Mouse (Mus musculus) liver, adult 2 months (tissue): ENCODE measurements around the gene Ckap2l. TPM values are rescaled to one million over a fixed set of nuclear protein-coding genes. Genes with fewer than 3 reads are reported as not detected.

Experiments used
- DNase-seq: peaks from one replicate; pipeline ENCODE4 v3.0.0-alpha.2; 2011; ENCODE audit warnings: low read depth, low spot score; ENCODE audit errors: extremely low read depth
- H3K27ac ChIP-seq: fragments of 200-500 bp; replicated peaks from 2 replicates; pipeline ENCODE4 v1.5.1; 2012; ENCODE audit warnings: low read depth, mild to moderate bottlenecking, control low read depth, inconsistent platforms, low read length; ENCODE audit not compliant: insufficient read depth
- H3K27me3 ChIP-seq: fragments of 200-500 bp; 2 replicates; pipeline ENCODE4 v1.6.1; 2012; ENCODE audit warnings: mild to moderate bottlenecking, moderate library complexity, low read length, inconsistent platforms; ENCODE audit not compliant: control insufficient read depth, insufficient read depth
- H3K36me3 ChIP-seq: fragments of 200-500 bp; 2 replicates; pipeline ENCODE4 v1.6.1; 2012; ENCODE audit warnings: low read length, inconsistent platforms; ENCODE audit not compliant: control insufficient read depth, insufficient read depth
- H3K4me1 ChIP-seq: fragments of 200-500 bp; 2 replicates; pipeline ENCODE4 v1.6.1; 2011; ENCODE audit warnings: low read length; ENCODE audit not compliant: control insufficient read depth, insufficient read depth
- H3K4me3 ChIP-seq: fragments of 200-500 bp; 2 replicates; pipeline ENCODE4 v1.5.1; 2011; ENCODE audit warnings: low read depth, mild to moderate bottlenecking, control low read depth, low read length, moderate library complexity; ENCODE audit not compliant: insufficient read depth
- H3K79me2 ChIP-seq: fragments of 200-500 bp; 2 replicates; pipeline ENCODE4 v1.6.1; 2012; ENCODE audit warnings: inconsistent platforms, mild to moderate bottlenecking, low read length, moderate library complexity; ENCODE audit not compliant: control insufficient read depth, insufficient read depth
- H3K9ac ChIP-seq: fragments of 200-500 bp; 2 replicates; pipeline ENCODE4 v1.6.1; 2012; ENCODE audit warnings: low read depth, mild to moderate bottlenecking, control low read depth, inconsistent platforms, low read length
- CTCF ChIP-seq: fragments of 200-500 bp; IDR thresholded peaks from 2 replicates; pipeline ENCODE4 v1.5.1; 2011; ENCODE audit warnings: low read depth, low read length, control low read depth
- POLR2A ChIP-seq: fragments of 200-500 bp; IDR thresholded peaks from 2 replicates; pipeline ENCODE4 v1.6.1; 2011; ENCODE audit warnings: low read length, control low read depth; ENCODE audit not compliant: insufficient read depth; ENCODE audit errors: extremely low read depth
- WGBS: fragments of 180-500 bp; shearing (Covaris S2); methylation state at CpG from one replicate; pipeline ENCODE4 v1.1.7; 2018; 5-methylcytosine and 5-hydroxymethylcytosine counted together
- polyA plus RNA-seq: library from polyadenylated mRNA; depleted of rRNA; stranded (reverse); fragments of >200 nt; gene quantifications from 2 replicates; pipeline ENCODE4 v1.2.3, GENCODE M21; 2012
- total RNA-seq: library from RNA; depleted of rRNA; stranded (reverse); fragments of >200 nt; gene quantifications from 2 replicates; pipeline ENCODE4 v1.2.3, GENCODE M21; 2014

Ckap2l gene
- total and polyA plus RNA-seq, 2 experiments = 0.04 to 0.09 TPM

DNA sequence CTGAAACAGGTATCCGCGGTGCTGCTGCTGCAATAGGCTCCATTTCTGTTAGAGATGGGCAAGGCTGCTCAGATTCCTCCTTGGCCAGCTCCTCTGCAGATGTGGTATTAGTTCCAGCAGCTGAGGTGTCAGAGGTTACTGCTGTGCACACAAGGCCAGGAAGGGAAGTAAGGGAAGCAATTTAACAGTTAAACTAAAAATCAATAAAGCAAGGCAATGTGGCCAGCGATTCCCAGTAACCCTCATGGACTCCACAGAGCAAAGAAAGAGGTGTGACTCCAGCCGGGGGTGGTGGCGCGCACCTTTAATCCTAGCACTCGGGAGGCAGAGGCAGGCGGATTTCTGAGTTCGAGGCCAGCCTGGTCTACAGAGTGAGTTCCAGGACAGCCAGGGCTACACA is 26.4 kb downstream of the Ckap2l start:
- DNase-seq = peak; percentile 63
- 25% methylated on average over 9 of the region's 9 CpGs for WGBS
- Histone ChIP-seq H3K9ac (no peak overlapping the region), H3K27ac (no peak overlapping the region), H3K27me3 (no peaks in the 10 kb centered on the region), H3K4me3 (no peak overlapping the region), H3K36me3 (no peaks in the 10 kb centered on the region), H3K4me1 (no peaks in the 10 kb centered on the region; the same call in 1 of the 2 replicates), H3K79me2 (no peaks in the 10 kb centered on the region)
- TF ChIP-seq CTCF = no peak
- TF ChIP-seq POLR2A = no peak

DNA sequence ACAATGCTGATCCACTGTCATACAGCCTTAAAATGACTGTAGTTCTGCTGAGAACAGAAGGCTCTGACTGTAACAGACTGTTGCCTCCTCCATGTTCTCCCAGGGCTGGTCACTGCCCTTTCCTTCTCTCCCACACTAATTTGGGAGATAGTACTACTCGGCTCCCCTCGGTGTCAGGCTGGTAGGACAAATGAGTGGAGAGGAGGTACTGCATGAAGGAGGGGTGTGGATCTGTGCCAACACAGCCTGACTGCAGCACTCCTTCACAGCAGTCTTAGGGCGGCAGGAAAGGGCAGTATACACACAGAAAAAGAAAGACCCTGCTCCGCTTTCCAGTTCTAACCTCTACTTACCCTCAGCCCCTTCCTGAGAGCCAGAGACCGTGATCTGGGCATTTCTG is 27.0 kb downstream of the Ckap2l start:
- Histone ChIP-seq H3K27ac (no peak overlapping the region), H3K79me2 (no peaks in the 10 kb centered on the region), H3K9ac (no peak overlapping the region), H3K36me3 (no peaks in the 10 kb centered on the region), H3K27me3 (no peaks in the 10 kb centered on the region), H3K4me3 (no peak overlapping the region), H3K4me1 (no peaks in the 10 kb centered on the region; the same call in 1 of the 2 replicates)
- 70% methylated on average over 5 of the region's 5 CpGs for WGBS
- TF ChIP-seq CTCF (no peak), POLR2A (no peak)
- DNase-seq = no peak

DNA sequence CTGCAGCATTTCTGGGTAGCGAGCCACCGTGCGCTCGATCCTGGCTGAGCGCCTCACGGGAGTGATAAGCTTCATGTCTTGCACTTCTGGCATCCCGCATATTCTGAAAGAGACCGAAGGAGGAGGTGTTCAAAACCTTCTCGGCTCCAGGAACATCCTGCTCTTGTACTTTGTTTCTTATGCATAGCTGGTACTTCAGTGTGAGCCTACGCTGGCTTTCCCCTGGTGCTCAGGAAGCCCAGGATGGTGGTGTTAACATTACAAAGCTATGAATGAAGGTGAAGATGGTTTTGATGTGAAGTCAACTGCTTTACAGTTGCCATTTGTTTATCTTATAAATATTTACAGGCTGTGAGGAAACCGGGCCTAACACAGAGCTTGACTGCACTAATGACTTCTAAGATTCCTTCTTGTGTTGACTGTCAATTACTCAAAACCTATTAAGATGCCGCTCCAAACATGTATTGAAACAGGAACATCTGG is 27.8 kb downstream of the Ckap2l start:
- no peaks in the 10 kb centered on the region for H3K27me3 ChIP-seq
- H3K27ac ChIP-seq = no peak overlapping the region
- 92% methylated on average over 12 of the region's 12 CpGs for WGBS
- H3K36me3 ChIP-seq = no peaks in the 10 kb centered on the region
- H3K4me1 ChIP-seq = no peaks in the 10 kb centered on the region; the same call in 1 of the 2 replicates
- H3K79me2 ChIP-seq = no peaks in the 10 kb centered on the region
- TF ChIP-seq POLR2A (no peak), CTCF (no peak)
- H3K9ac ChIP-seq = no peak overlapping the region
- no peak overlapping the region for H3K4me3 ChIP-seq
- no peak for DNase-seq

DNA sequence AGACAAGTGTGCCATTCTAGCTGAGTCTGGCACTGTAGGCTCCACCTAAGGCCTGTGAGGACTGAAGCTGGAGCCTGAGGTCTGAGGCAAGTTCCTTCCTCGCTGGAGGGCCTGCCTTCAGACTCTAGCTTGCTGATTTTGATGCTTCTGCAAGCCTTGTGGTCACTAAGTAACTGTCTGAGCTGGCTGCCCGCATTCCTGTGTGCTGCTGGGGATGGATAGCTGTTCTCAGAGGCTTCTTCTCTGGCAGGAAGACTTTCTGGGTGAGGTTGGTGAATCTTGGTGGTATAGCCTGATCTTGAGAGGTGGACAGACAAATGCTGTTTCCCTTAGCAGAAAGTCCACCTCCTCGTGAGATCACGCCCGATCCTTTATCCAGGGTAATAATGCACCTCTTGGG is 29.3 kb downstream of the Ckap2l start:
- Histone ChIP-seq H3K27ac (no peak overlapping the region), H3K79me2 (no peaks in the 10 kb centered on the region), H3K4me1 (no peaks in the 10 kb centered on the region; the same call in 1 of the 2 replicates), H3K27me3 (no peaks in the 10 kb centered on the region), H3K36me3 (no peaks in the 10 kb centered on the region), H3K4me3 (no peak overlapping the region), H3K9ac (no peak overlapping the region)
- no peak for DNase-seq
- WGBS = 97% methylated on average over 5 of the region's 5 CpGs
- TF ChIP-seq POLR2A (no peak), CTCF (no peak)

DNA sequence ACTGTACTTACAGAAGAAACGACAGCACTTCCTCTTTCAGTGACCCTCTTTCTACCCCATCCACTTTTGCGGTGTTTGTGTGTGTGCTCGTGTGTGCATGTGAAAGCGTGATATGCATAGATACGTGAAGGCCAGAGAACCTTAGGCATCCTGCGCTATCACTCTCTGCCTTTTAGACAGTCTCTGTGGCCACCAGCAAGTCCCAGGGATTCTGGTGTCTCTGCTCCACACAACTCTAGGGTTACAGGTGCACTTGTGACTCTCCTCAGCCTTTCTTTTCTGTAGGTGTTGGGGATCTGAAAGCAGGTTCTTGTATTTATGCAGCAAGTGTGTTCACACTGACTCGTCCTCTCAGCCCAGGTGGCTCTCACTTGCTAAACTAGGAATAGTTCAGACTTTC is 31.7 kb downstream of the Ckap2l start:
- TF ChIP-seq POLR2A (no peak), CTCF (no peak)
- no peaks in the 10 kb centered on the region for H3K4me1 ChIP-seq
- no peak for DNase-seq
- WGBS = 92% methylated on average over 7 of the region's 7 CpGs
- H3K27me3 ChIP-seq = no peaks in the 10 kb centered on the region
- H3K79me2 ChIP-seq = no peaks in the 10 kb centered on the region
- H3K27ac ChIP-seq = no peak overlapping the region
- H3K9ac ChIP-seq = no peak overlapping the region
- H3K4me3 ChIP-seq = no peak overlapping the region
- no peaks in the 10 kb centered on the region for H3K36me3 ChIP-seq

DNA sequence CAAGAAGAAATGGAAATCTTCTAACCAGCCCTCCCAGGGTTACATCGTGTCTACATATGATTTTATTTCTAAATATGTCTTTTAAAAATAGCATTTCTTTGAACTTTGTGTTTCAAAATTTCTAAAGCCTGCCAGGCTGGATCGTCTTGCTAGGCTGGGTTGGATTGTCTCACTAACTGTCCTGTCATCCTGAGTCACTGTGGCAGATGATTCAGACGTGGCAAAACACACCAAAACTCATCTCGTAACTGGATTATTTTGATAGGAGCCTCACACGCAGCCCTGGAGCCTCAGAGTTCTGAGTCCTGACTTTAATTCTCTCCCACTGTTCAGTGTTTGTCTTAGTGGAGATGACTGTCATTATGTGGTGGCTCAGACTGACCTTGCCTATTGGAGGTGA is 33.9 kb downstream of the Ckap2l start:
- Histone ChIP-seq H3K27ac (no peak overlapping the region), H3K4me3 (no peak overlapping the region), H3K4me1 (no peaks in the 10 kb centered on the region), H3K9ac (no peak overlapping the region), H3K36me3 (no peaks in the 10 kb centered on the region), H3K27me3 (no peaks in the 10 kb centered on the region), H3K79me2 (no peaks in the 10 kb centered on the region)
- no peak for TF ChIP-seq POLR2A
- no peak for TF ChIP-seq CTCF
- 81% methylated on average over 5 of the region's 5 CpGs for WGBS
- DNase-seq = no peak
